In the genomic region with DNA sequence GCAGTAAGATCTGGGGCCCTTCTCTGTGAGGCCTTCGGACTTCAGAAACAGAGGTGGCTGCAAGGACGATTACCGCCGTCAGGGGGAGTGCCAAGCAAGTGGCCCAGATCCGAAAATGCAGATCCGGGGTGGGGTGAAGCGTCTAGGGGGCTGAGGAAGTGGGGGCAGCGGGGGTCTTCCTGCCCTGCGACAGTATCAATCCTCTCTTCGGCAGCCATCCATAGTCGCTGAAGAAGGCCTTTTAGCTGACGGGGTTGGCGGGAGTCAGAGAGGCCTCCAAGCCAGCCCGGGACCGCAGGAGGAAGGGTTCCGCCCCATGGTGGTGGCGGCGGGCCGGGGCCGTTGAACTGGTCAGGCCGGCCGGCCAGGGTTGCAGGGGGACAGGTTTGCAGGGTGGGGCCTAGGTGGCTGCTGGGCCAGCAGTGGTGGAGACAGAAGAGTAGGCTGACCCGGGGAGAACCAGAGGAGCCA, we compare ENCODE assay signal across 8 mouse cellular contexts. TPM values are rescaled to one million over a fixed set of nuclear protein-coding genes. Genes with fewer than 3 reads are reported as not detected.
DNase-seq lines count a peak whose midpoint lies in the region; ATAC-seq and TF ChIP-seq lines count a peak whose summit lies in the region.

No protein-coding gene starts in this region.

- peak overlapping the region; percentile 71 for H3K27ac ChIP-seq in gastrocnemius, adult 2 months
- no peak overlapping the region for H3K27ac ChIP-seq in hindbrain, embryonic 16.5 days (ENCODE audit: low read depth, low read length)
- no peak overlapping the region for H3K27ac ChIP-seq in liver, embryonic 11.5 days (ENCODE audit: low read depth, low read length)
- peak overlapping the region; percentile 40 for H3K27ac ChIP-seq in stomach, embryonic 15.5 days

- peak overlapping the region; percentile 37 for H3K9ac ChIP-seq in hindbrain, embryonic 16.5 days (ENCODE audit: low read depth, low read length)
- peak overlapping the region; percentile 48 for H3K9ac ChIP-seq in liver, embryonic 11.5 days (ENCODE audit: low read depth, low read length)
- peak overlapping the region; percentile 46 for H3K9ac ChIP-seq in stomach, embryonic 15.5 days

- 13% methylated on average over 22 of the region's 23 CpGs for WGBS in hindbrain, embryonic 16.5 days
- WGBS in liver, embryonic 11.5 days: 15% methylated on average over 22 of the region's 23 CpGs
- WGBS in stomach, embryonic 15.5 days: 22% methylated on average over 23 of the region's 23 CpGs

- no peaks in the 10 kb centered on the region for H3K27me3 ChIP-seq in hindbrain, embryonic 16.5 days (replicated peaks; ENCODE audit: control insufficient read depth, insufficient read depth, low read length)
- peaks cover 4% of the 10 kb centered on the region for H3K27me3 ChIP-seq in liver, embryonic 11.5 days (replicated peaks; ENCODE audit: control insufficient read depth, insufficient read depth, low read length)
- H3K27me3 ChIP-seq in stomach, embryonic 15.5 days (replicated peaks): no peaks in the 10 kb centered on the region

- H3K4me3 ChIP-seq in gastrocnemius, adult 2 months: peak overlapping the region; percentile 71
- peak overlapping the region; percentile 32 for H3K4me3 ChIP-seq in hindbrain, embryonic 16.5 days (ENCODE audit: low read length)
- H3K4me3 ChIP-seq in liver, embryonic 11.5 days (ENCODE audit: low read depth, low read length): peak overlapping the region; percentile 50
- H3K4me3 ChIP-seq in stomach, embryonic 15.5 days (replicated peaks): peak overlapping the region; percentile 46

- no peaks in the 10 kb centered on the region for H3K36me3 ChIP-seq in hindbrain, embryonic 16.5 days (ENCODE audit: control insufficient read depth, insufficient read depth, low read length)
- no peaks in the 10 kb centered on the region for H3K36me3 ChIP-seq in liver, embryonic 11.5 days (ENCODE audit: control insufficient read depth, insufficient read depth, low read length)
- no peaks in the 10 kb centered on the region for H3K36me3 ChIP-seq in stomach, embryonic 15.5 days

- intact Hi-C loops in heart, postnatal 25 days (cut with DNase I): loop anchor here (10.0 kb wide), 1 partner anchor 170 kb away; no protein-coding TSS in a partner anchor
- intact Hi-C loops in gastrocnemius, adult 2 months (cut with DNase I): loop anchor here (10.0 kb wide), 1 partner anchor 170 kb away; no protein-coding TSS in a partner anchor

- no peaks in the 10 kb centered on the region; the same call in 1 of the 2 replicates for H3K4me1 ChIP-seq in hindbrain, embryonic 16.5 days (ENCODE audit: control insufficient read depth, insufficient read depth, low read depth, low read length)
- no peaks in the 10 kb centered on the region for H3K4me1 ChIP-seq in liver, embryonic 11.5 days (replicated peaks; ENCODE audit: control insufficient read depth, insufficient read depth, low read length)
- H3K4me1 ChIP-seq in stomach, embryonic 15.5 days: no peaks in the 10 kb centered on the region

- no peaks in the 10 kb centered on the region for H3K9me3 ChIP-seq in hindbrain, embryonic 16.5 days (ENCODE audit: control insufficient read depth, low read length)
- H3K9me3 ChIP-seq in liver, embryonic 11.5 days (ENCODE audit: control insufficient read depth, low read length): no peaks in the 10 kb centered on the region
- no peaks in the 10 kb centered on the region for H3K9me3 ChIP-seq in stomach, embryonic 15.5 days

- DNase-seq in heart, adult 11 months: peak; percentile 96
- no peak for DNase-seq in heart, postnatal 25 days (ENCODE audit: low spot score)
- DNase-seq in cerebellum, postnatal 10 days: peak; percentile 69 to 74
- DNase-seq in gastrocnemius, adult 2 months: peak; percentile 72
- peak; percentile 50 for DNase-seq in liver, embryonic 11.5 days (ENCODE audit: low spot score)
- peak; percentile 7 to 19 for DNase-seq in monocyte, adult 2 months (ENCODE audit: low read depth in 1 of 2, low spot score in 2 of 2)

- TF ChIP-seq CTCF in gastrocnemius, adult 2 months (IDR thresholded peaks at IDR 0.05): peak; percentile 62

- ATAC-seq in hindbrain, embryonic 16.5 days: 0 out of 2 replicates have a peak, but pooled peaks have one; percentile 13
- ATAC-seq in liver, embryonic 11.5 days (replicated peaks; ENCODE audit: low FRiP score): no peak
- ATAC-seq in stomach, embryonic 15.5 days (ENCODE audit: insufficient read depth, low FRiP score, low read depth): peak; percentile 40

- peak overlapping the region; percentile 43 for H3K4me2 ChIP-seq in hindbrain, embryonic 16.5 days (ENCODE audit: low read length)
- peak overlapping the region; percentile 70 for H3K4me2 ChIP-seq in liver, embryonic 11.5 days
- peak overlapping the region; percentile 55 for H3K4me2 ChIP-seq in stomach, embryonic 15.5 days

RNA-seq across cellular contexts. Expression of a gene that starts 6.9 kb away (rescaled TPM):
- total RNA-seq in heart, postnatal 25 days (2021): 1 to 10 TPM; 3.2 to 3.4 TPM
- total RNA-seq in gastrocnemius, adult 2 months (2021): 1 to 10 TPM; 1.7 to 2.0 TPM
- polyA plus RNA-seq in hindbrain, embryonic 16.5 days (2015; fragmentation: Nextera tagmentation; extraction: Ambion mirVana): 10.1 and 12.0 TPM in 2 replicates
- polyA plus RNA-seq in liver, embryonic 11.5 days (2014; fragmentation: Nextera tagmentation; extraction: Ambion mirVana): 2.7 and 3.0 TPM in 2 replicates
- polyA plus RNA-seq in stomach, embryonic 15.5 days (2015; fragmentation: Nextera tagmentation; extraction: Ambion mirVana): 3.0 and 3.8 TPM in 2 replicates

RNA-seq across cellular contexts. Expression of a gene that starts 44.7 kb away (rescaled TPM):
- not detected for total RNA-seq in heart, postnatal 25 days (2021)
- not detected for total RNA-seq in gastrocnemius, adult 2 months (2021)
- polyA plus RNA-seq in hindbrain, embryonic 16.5 days (2015; fragmentation: Nextera tagmentation; extraction: Ambion mirVana): 38.5 and 45.9 TPM in 2 replicates
- polyA plus RNA-seq in liver, embryonic 11.5 days (2014; fragmentation: Nextera tagmentation; extraction: Ambion mirVana): 0.14 and 0.19 TPM in 2 replicates
- 7.0 and 7.8 TPM in 2 replicates for polyA plus RNA-seq in stomach, embryonic 15.5 days (2015; fragmentation: Nextera tagmentation; extraction: Ambion mirVana)

Comparison
In these comparisons a context has a peak if more than half of its experiments do, and no peak if none do; other contexts are left out.
1. H3K27ac ChIP-seq: peak in gastrocnemius, adult 2 months (single experiment) and stomach, embryonic 15.5 days (single experiment); none in hindbrain, embryonic 16.5 days (single experiment) and liver, embryonic 11.5 days (single experiment).
2. Peak in every context shown above with its lines, with median percentiles within 50 percentile points of each other: H3K4me3 ChIP-seq, H3K4me2 ChIP-seq and H3K9ac ChIP-seq.